Mouse (Mus musculus) thymus, adult 2 months (tissue): Measurements from ENCODE around the gene Tprgl.

Experiments used
- CTCF ChIP-seq: fragments of 200-500 bp; IDR thresholded peaks from 2 replicates; pipeline ENCODE4 v1.5.1; 2012; ENCODE audit warnings: mild to moderate bottlenecking, control low read depth, low read length, moderate library complexity, borderline replicate concordance; ENCODE audit not compliant: control insufficient read depth, poor library complexity, insufficient read depth; ENCODE audit errors: extremely low read depth
- POLR2A ChIP-seq: fragments of 200-500 bp; IDR thresholded peaks from 2 replicates; pipeline ENCODE4 v1.6.1; 2012; ENCODE audit warnings: mild to moderate bottlenecking, low read length, control low read depth, moderate library complexity; ENCODE audit not compliant: control insufficient read depth, poor library complexity, insufficient read depth; ENCODE audit errors: extremely low read depth

DNA sequence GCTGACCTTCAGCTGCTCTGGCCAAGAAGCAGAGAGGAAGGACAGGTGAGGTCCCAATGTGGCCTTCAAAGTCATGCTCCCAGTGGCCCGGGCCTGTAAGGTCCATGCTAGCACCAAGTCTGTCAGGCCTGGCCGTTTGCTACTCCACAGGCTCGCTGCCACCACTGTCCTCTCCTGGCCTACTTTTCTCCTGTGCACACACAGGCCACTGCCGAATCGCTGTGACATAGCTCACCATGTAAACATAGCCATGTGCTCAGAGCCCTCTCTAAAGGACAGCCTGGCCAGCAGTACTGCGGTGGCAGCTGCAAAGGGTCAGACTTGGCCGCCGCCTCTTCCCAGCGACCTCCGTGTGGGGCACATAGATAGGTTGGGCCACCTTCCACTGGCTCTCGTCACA lies 6.4 kb downstream of the Tprgl start:
- TF ChIP-seq CTCF, result no peak
- TF ChIP-seq POLR2A, result no peak
